Mouse (Mus musculus) T-cell, adult 66 days (primary cell): ENCODE measurements around the gene Lmod1. TPM values are rescaled to one million over a fixed set of nuclear protein-coding genes. Genes with fewer than 3 reads are reported as not detected.

Source experiments
- total RNA-seq, 2 experiments: library from RNA; stranded (reverse); gene quantifications; 3 replicates in 1 of 2; 4 replicates in 1 of 2; pipeline ENCODE4 v1.2.4; 2023

Lmod1 gene
- total RNA-seq: not detected

DNA sequence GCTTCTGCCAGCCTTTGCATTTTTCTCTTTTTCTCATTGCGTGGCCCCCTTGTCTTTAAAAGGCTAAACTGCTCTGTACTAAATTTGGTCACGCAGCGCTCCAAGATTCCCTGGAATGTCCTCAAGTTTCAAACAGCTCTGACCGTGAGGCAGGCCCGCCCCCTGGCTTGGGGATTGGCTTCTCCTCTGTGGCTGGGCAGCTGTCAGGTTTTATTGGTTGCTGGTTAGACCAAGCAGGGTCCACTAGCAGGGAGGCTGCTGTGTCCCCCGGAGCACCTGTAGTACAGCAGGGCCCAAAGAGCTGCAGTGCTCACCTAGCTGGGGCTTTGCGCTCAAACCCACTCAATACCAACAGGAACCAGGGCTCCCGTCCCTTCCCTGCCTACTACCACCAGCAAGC lies at the start of gene Lmod1:
TSS of gene Lmod1 (plus strand) at position 237 of the 400 bp plus-strand sequence.

DNA sequence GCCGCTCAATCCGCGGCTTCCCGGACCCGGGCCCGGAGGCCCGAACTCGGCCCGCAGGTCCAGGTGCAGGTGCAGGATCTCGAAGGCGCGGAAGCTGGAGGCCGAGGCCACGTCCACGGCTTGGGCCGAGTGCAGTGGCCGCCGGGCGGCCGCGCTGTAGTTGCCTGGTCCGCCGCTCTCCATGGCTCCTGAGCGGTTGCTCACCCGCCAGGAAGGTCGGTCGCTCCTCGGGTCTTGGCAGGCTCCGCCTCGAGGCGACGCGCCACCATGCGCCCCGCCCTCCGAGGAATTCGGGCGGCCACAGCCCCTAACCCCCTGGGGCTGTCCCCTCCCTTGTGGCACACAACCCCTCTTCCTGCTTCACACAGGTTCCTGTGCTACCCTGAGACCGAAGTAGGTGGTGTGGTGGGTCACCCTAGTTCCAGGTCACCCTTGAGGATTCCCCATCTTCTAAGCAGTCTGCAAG lies 40.7 kb upstream of the Lmod1 start, which contains the start of gene Rnpep:
TSS of gene Rnpep (minus strand) at position 259 of the 466 bp plus-strand sequence.

DNA sequence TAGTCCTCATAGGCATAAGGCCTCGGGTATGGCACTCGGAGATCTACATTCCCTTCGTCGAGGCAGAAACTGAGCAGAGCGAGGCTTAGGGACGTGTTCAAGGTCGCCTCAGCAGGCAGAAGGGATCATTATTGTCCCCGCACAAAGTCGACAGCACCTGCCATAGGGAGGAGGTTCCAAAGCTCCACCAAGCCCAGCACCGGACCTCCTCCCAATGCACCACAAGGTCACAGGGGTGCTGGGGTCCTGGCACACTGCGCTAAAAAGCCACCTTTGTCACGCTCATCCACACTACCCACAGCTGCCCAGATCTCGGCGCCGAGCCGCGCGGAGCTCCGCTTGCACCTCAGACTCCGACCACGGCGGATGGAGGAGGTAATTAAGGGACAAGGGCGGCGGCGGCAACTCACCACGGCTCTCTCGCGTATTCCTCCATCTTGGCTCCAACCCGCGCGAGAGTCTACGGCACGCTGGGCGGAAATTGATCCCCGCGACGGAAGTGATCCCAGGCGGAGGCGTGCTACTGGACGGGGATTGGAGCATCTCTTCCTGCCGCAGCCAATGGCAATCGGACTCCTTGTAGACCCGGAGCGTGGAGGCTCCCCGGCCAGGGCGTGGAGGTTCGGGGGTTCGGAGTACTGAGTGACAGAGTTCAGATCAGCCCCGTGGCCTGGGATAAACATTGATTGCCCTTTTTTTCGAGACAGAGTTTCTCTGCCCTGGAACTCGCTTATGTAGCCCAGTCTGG lies 11.1 kb upstream of the Lmod1 start, which contains the start of gene Timm17a:
TSS of gene Timm17a (minus strand) at position 495 of the 748 bp plus-strand sequence.

DNA sequence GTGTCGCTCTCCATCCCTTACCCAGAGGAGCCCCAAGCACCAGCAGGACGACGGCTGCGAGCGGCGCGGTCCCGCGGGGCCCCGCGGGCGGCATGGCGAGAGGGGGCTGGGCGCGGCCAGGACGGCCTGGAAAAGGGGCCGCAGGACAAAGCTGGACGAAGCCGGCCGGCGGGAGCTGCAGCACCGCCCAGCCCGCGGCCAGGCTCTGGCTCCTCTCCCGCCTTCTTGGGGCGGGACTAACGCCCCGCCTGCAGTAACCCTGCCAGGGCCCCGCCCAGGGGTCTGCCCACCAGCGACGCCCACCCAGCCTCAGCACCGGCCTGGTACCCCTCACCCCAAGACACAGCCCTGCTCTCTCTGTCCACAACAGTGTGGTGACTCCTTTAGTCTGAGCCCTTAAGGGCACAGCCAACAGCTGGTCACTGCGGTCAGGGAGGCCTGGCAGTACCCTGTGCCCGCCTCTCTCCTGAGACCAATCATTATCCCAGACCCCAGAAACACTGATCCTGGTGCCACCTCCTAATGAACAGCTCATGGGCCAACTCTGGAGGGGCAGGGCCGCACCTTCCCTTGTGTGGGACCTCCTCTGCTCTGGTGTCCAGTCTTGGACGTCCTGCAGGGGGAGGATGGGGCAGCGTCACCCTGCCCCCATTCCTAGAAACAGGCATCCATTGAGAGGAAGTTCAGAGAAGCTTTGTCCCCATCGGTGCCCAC lies 50.4 kb downstream of the Lmod1 start, which contains the start of gene Shisa4:
TSS of gene Shisa4 (minus strand) at position 370 of the 714 bp plus-strand sequence.

Other genes with a start within 250 kb of the Lmod1 start
- not detected for gene Lgr6, start 219.5 kb upstream of the Lmod1 start, total RNA-seq
- gene Ptpn7, start 192.1 kb upstream of the Lmod1 start, total RNA-seq: 10 to 100 TPM; 80.2 to 85.6 TPM
- 10 to 100 TPM; 53.7 to 58.0 TPM for gene Arl8a, start 178.0 kb upstream of the Lmod1 start, total RNA-seq
- not detected for gene Gpr37l1, start 157.1 kb upstream of the Lmod1 start, total RNA-seq
- gene Elf3, start 66.2 kb upstream of the Lmod1 start, total RNA-seq: not detected
- 10 to 100 TPM; 34.2 to 34.6 TPM for gene Rnpep, start 40.7 kb upstream of the Lmod1 start, total RNA-seq
- 10 to 100 TPM; 70.7 to 74.7 TPM for gene Timm17a, start 11.0 kb upstream of the Lmod1 start, total RNA-seq
- gene Shisa4, start 50.4 kb downstream of the Lmod1 start, total RNA-seq: 1 to 10 TPM; 3.1 to 5.6 TPM
- 100 to 1,000 TPM in 1 of 2 experiments, 10 to 100 TPM in 1; 93.7 to 102 TPM for gene Ipo9, start 105.7 kb downstream of the Lmod1 start, total RNA-seq